In genomic region chr4:138913797-138914196, GRCm38 (mm10) we compare ENCODE assay signal across 8 mouse cellular contexts. TPM values are rescaled to one million over a fixed set of nuclear protein-coding genes. Genes with fewer than 3 reads are reported as not detected.
A peak's percentile ranks its signal among the peaks of the same experiment; 100 is the strongest.
DNase-seq lines count a peak whose midpoint lies in the region; ATAC-seq lines count a peak whose summit lies in the region.

Gene Otud3, minus strand, starts transcription at chr4:138913945.

- H3K9me3 ChIP-seq in hindbrain, embryonic 12.5 days (replicated peaks), result peaks cover 4% of the 10 kb centered on the region; the same call in 1 of the 2 replicates

- H3K27ac ChIP-seq in hindbrain, embryonic 12.5 days, result peak within 1 kb of the TSS; percentile 79

- under 1% methylated on average over 39 of the region's 39 CpGs for WGBS in hindbrain, embryonic 12.5 days

- peaks cover 6% of the 10 kb centered on the region; the same call in 1 of the 2 replicates for H3K36me3 ChIP-seq in hindbrain, embryonic 12.5 days

- H3K27me3 ChIP-seq in hindbrain, embryonic 12.5 days, result no peaks in the 10 kb centered on the region

- ATAC-seq in hindbrain, embryonic 12.5 days (ENCODE audit: low FRiP score), result peak; percentile 94

- peak; percentile 95 for DNase-seq in NIH3T3 (ENCODE audit: low read depth)
- DNase-seq in cerebellum, postnatal 10 days, result peak; percentile 99
- DNase-seq in frontal cortex, postnatal 10 days (ENCODE audit: low spot score in 2 of 2), result peak; percentile 94 to 96
- peak; percentile 89 to 97 for DNase-seq in layer of hippocampus, postnatal 14 days (ENCODE audit: low spot score in 2 of 2)
- peak; percentile 95 for DNase-seq in lung, postnatal 14 days
- DNase-seq in retina, adult 2 months (ENCODE audit: low read depth, low spot score), result peak; percentile 91
- peak; percentile 96 to 97 for DNase-seq in thymus, postnatal 36 days

- peak within 1 kb of the TSS; percentile 92 for H3K9ac ChIP-seq in hindbrain, embryonic 12.5 days

- H3K4me2 ChIP-seq in hindbrain, embryonic 12.5 days (replicated peaks), result peak within 1 kb of the TSS; percentile 97

- H3K4me1 ChIP-seq in hindbrain, embryonic 12.5 days, result peaks cover 24% of the 10 kb centered on the region

- peak within 1 kb of the TSS; percentile 98 for H3K4me3 ChIP-seq in hindbrain, embryonic 12.5 days

RNA-seq across cellular contexts. Expression of gene Otud3, which starts in this region (rescaled TPM):
- 3.3 and 4.0 TPM in 2 replicates for polyA plus RNA-seq in hindbrain, embryonic 12.5 days (2016; fragmentation: Nextera tagmentation; extraction: Ambion mirVana)
- total RNA-seq in layer of hippocampus, postnatal 14 days (2021), result 10 to 100 TPM; 10.7 to 11.5 TPM

Comparison
In these comparisons a context has a peak if more than half of its experiments do, and no peak if none do; other contexts are left out.
1. Peak in every context shown above with its lines: DNase-seq, ATAC-seq, H3K4me3 ChIP-seq and H3K27ac ChIP-seq.